Mouse (Mus musculus) thymus, adult 18-20 months (tissue): ENCODE results near the gene Gm10318.

ENCODE experiments used
- DNase-seq, 2 experiments: peaks; one replicate each; pipeline ENCODE4 v3.0.0; 2022; ENCODE audit warnings: mixed read lengths in 2 of 2

The Gm10318 gene

DNA sequence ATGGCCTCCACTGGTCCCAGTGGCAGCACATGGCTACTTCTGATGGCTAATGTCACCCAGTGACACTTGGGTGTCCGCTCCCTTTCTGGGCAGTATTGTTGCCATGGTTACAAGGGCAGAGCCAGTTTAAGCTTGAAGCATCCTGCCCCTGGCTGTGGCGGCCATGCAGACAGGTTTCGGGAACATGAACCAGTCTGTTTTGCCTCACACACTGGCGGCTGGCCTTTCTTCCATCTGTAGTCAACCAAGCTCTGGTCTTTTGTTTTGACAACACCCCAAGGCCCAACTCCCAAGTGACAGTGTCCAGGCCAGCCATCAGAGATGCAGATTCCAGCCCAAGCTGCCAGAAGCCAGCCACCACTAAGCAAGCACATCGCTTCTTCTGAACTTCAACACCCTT, 42.9 kb downstream of the Gm10318 start:
- DNase-seq, result no peak

DNA sequence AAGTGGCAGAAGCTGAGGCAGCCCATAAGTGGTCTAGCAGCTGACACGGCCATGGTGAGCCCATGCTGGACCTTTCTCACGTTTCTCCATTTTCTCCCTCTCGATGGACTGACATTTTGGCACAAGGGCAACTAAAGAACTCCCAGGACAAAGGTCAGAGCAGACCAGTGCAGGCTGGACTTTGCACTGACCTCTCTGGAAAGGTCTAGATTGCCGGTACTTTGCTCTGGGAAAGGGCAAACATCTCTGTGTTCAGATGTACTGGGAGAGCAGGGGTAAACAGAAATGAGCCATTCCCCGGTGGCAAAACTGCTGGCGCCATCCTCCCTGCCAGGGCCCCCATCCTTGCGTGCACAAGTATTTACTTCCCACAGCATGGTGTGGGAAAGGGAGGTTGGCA, 47.5 kb downstream of the Gm10318 start:
- DNase-seq, result no peak

DNA sequence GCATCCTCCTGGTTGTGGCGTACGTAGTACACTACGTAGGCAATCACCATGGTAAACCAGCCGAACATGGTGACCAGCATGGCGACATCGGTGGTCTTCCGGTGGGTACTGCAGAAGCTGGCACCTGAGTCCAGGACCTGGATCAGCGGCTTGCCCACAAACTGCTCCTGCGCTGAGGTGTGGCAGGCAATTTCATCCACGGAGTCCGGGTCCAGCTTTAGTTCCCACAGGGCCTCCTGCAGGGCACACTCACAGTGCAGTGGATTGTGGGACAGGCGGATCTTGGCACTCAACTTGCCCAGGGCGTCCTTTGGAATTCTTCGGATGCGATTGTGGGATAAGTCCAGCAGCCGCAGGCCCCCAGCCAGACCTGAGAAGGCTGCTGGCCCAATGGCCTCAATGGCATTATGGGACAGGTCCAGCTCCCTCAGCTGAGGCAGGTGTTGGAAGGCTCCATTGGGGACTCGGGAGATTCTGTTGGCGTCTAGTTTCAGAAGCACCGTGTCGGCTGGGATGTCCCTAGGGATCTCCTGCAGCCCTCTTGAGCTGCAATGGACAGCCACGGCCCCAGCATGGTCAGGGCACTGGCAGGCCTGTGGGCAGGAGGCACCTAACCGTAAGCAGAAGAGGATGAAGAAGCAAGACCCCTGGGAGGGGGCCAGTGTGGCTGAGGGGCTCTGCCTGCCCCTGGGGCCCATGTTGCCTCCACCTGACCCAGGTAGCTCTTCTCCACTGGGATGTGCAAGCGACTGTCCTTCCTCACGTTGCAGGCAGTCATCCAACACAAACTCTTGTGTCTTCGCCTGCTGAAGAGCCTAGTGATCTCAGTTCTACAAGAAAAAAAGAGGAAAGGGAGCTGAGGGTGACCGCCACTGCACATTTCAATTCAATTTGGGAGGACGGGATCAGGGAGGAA, 48.5 kb downstream of the Gm10318 start:
- DNase-seq, result no peak

DNA sequence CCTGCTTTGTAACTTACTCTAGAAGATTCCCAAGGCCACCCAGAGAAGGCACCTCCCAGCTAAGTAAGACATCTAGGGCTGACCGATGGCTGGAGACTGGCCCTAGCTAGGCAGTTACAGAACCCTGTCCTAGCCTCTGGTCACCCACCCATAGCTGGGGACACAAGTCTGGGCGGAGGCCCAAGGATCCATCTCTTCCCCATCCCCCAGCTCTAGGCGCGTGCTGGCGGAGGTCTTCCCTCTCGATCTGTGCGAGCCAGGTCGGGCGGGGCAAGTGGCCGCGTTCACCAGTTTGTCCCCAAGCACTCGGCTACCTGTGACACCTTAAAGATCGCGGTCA, 49.2 kb downstream of the Gm10318 start:
- no peak for DNase-seq

DNA sequence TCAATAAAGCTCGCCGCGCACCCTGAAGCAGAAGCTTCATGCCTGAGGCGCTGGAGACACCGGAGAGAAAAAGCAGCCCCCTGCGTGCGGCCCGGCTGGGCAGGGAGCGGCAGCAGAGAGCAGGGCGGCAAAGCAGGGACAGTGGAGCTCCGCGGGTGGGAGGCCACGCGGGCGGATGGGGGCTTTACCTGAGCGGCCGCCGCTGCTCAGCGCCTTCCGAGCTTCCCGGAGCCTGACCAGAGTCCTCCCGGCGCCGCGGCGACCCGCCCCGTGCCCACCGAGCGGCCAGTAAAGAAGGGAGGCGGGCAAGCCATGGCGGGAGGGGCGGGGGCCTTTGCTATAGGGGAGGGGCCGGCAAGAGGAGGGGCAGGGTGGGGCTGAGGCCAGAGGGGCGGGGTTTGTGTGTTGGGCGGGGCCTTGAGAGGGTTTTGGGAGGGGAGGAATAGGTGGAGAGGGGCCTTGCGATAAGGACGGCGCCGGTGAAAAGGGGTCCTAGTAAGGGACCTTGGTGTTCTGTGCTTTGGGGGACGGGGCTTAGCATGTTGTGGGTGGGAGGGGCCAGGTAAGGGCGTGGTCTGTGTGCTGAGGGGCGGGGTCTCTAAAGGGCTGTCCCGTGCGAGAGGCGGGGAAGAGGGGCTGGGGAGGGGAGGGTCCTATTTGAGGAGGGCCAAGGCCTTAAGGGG, 49.7 kb downstream of the Gm10318 start, which contains the start of gene Lrrc3:
Gene Lrrc3, minus strand, starts transcription at position 326 of the 683 bp plus-strand sequence.
- peak; percentile 9 to 14 for DNase-seq

DNA sequence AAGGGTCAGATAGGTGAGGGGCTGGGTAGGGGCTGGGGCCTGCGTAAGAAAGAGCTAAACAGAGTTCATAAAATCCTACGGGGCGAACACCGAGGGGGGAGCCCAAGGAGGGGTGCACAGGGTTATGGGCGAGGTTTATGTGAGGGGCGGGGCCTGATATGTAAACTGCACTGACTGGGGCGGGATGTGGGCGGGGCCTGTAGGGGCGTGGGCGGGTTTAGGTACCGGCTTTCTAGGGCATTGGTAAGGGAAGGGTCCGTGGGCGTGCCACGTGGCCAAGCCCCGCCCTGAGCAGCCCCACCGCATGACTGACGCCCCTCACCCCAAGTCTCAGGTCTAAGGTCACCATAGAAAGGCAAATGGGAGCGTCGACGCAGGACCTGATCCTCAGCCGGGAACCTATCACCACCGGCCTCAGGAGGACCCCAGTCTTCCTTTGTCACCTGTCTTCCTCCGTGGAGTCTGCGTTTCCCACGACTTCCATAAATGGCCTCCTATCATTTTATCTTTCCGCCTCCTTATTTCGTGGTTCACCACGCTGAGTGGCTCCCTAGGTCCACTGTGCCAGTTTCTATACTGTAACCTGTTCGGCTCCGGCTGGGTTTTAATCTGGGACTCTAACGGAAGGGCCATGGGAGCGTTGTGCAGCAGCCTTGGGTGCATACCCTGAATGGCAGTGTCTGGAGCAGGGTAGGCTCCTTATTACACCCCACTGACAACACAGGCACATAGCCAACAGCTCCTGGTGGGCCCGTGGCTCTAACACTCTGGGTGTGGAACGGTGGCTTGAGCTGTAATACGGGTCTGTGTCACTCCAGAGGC, 50.4 kb downstream of the Gm10318 start:
- peak in 1 of 2 experiments; percentile 9 for DNase-seq
